Comparison of ENCODE assay signal across 16 mouse cellular contexts in genomic region chr9:26480881-26481280, GRCm38 (mm10).
DNase-seq lines count a peak whose midpoint lies in the region.
"Had no signal": no experiment of that assay in that cellular context is flagged by ENCODE, and none has a peak within 500 bp of the region (broad histone marks: within the 10 kb centered on the region; RNA-seq: fewer than 3 reads in every experiment).

No protein-coding gene starts in this region.

- peak; percentile 20 to 48 for DNase-seq in cerebellum, postnatal 25 days
- DNase-seq in cerebellum, adult 8-10 months: no peak
- DNase-seq in layer of hippocampus, adult 11-12 months (ENCODE audit: low spot score): peak; percentile 7
- no peak for DNase-seq in layer of hippocampus, adult 9-10 months (ENCODE audit: low spot score)
- DNase-seq in Muller cell, postnatal 12 days (ENCODE audit: inconsistent ontology term): peak; percentile 24
- peak; percentile 22 for DNase-seq in brain, adult 2 months (ENCODE audit: low read depth, low spot score)
- DNase-seq in frontal cortex, postnatal 14 days (ENCODE audit: low spot score in 2 of 2): no peak
- DNase-seq: adrenal gland, adult 8-10 months; adrenal gland, postnatal 25 days; cerebellum, adult 11 months; cerebellum, adult 9-11 months; gastrocnemius, postnatal 25 days; heart, adult 2 months; heart, postnatal 14 days; heart, postnatal 4 days; kidney, adult 18-20 months had no signal

Comparison
In these comparisons a context has a peak if more than half of its experiments do, and no peak if none do; other contexts are left out.
1. DNase-seq: peak in cerebellum, postnatal 25 days (2 of 2), layer of hippocampus, adult 11-12 months (single experiment), Muller cell, postnatal 12 days (single experiment) and brain, adult 2 months (single experiment); none in cerebellum, adult 8-10 months (single experiment), layer of hippocampus, adult 9-10 months (single experiment) and frontal cortex, postnatal 14 days (0 of 2).